Mouse (Mus musculus): Measurements from ENCODE around the gene Xxylt1. TPM values are rescaled to one million over a fixed set of nuclear protein-coding genes. Genes with fewer than 3 reads are reported as not detected.
A peak's percentile ranks its signal among the peaks of the same experiment; 100 is the strongest.

Gene Xxylt1
- polyA plus RNA-seq, 1 experiment from 2014 or later, result 8.4 TPM

DNA sequence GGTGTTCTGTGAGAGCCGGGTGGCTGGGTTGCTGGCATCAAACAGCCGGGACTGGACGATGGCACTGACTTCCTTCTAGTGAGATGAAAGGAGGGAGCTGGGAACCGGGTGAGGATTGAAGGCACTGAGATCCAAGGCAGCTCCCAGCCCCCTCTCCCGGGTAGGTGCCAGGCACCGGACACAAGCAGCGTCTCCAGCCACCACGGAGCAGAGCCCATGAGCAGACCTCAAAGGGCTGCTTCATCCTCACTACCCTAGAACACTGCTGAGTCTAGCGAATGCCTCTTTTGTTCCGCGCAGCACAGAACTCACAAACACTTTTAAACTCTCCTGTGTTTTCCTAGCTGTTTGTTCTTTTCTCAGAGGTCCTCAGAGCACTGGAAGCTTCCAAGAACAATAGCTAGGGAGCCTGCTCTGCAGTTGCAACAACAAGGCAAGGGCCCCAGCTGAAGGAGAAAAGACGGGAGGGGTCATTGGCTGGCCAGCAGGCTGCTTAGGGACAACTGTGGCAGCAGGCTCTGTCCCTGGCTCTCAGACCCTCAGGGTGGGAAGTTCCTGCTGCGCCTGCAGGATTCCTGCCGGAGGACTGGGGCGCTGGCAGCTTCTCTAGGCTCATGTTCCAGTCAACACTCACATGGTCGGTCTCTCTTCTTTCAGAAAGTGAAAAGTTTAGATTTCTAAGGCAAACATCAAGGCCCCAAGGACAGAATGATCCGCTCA lies 96.2 kb downstream of the Xxylt1 start:
- no peak for ATAC-seq (ENCODE audit: extremely low read depth, insufficient number of reproducible peaks, low FRiP score, low TSS enrichment)
- H3K9me3 ChIP-seq, result no peaks in the 10 kb centered on the region
- H3K36me3 ChIP-seq, result no peaks in the 10 kb centered on the region
- peaks cover 14% of the 10 kb centered on the region for H3K4me1 ChIP-seq
- no peak overlapping the region for H3K9ac ChIP-seq
- 58% methylated on average over 17 of the region's 17 CpGs for WGBS
- H3K4me2 ChIP-seq, result no peak overlapping the region
- no peak overlapping the region for H3K4me3 ChIP-seq
- H3K27ac ChIP-seq (replicated peaks), result 0 out of 2 replicates have a peak overlapping the region, but pooled peaks have one; percentile 28
- no peaks in the 10 kb centered on the region for H3K27me3 ChIP-seq (replicated peaks)

DNA sequence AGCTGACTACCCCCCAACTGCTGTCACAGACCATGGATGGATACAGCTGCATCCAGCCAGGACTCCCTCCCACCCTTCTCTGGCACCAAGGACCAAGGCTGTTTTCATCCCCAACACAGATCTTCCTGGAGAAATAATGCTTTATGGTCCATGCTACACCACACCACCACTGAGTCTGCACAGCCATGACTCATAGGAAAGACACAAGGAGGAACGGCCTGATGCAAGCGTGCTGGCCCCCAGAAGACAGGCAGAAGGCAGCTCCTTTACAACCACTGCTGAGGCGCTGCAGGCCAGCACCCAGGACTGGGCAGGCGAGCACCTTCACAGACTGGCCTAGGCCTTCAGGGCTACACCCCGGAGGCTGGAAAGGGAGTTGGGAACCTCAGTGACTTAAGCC lies 97.1 kb downstream of the Xxylt1 start:
- H3K9ac ChIP-seq, result no peak overlapping the region
- no peak overlapping the region for H3K4me3 ChIP-seq
- WGBS, result 84% methylated on average over 5 of the region's 5 CpGs
- ATAC-seq (ENCODE audit: extremely low read depth, insufficient number of reproducible peaks, low FRiP score, low TSS enrichment), result no peak; the same call in 1 of the 2 replicates
- no peaks in the 10 kb centered on the region for H3K36me3 ChIP-seq
- no peaks in the 10 kb centered on the region for H3K9me3 ChIP-seq
- H3K4me2 ChIP-seq, result no peak overlapping the region
- H3K27ac ChIP-seq (replicated peaks), result no peak overlapping the region
- H3K4me1 ChIP-seq, result peaks cover 14% of the 10 kb centered on the region
- no peaks in the 10 kb centered on the region for H3K27me3 ChIP-seq (replicated peaks)

DNA sequence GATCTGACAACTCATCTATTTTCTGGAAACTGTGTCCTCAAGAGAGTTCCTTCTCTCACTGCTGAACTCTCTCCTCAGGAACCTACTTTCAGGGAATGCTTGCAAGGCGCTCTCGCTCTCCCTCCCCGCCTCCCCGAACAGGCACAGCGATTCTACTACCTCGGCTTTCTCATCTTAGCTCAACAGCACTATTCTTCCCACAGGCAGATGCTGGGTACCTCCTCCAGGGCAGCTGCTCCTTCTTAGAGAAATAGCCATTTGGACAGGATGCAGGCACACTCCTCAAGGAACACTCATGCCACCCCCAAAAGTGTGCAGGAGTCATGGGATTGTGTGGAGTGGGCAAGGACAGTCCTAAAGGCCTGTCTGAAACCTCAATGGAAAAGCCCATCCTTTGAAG lies 97.5 kb downstream of the Xxylt1 start:
- no peak overlapping the region for H3K27ac ChIP-seq (replicated peaks)
- H3K9me3 ChIP-seq, result no peaks in the 10 kb centered on the region
- H3K36me3 ChIP-seq, result no peaks in the 10 kb centered on the region
- H3K4me3 ChIP-seq, result no peak overlapping the region
- no peaks in the 10 kb centered on the region for H3K27me3 ChIP-seq (replicated peaks)
- no peak; the same call in 1 of the 2 replicates for ATAC-seq (ENCODE audit: extremely low read depth, insufficient number of reproducible peaks, low FRiP score, low TSS enrichment)
- H3K4me1 ChIP-seq, result peaks cover 14% of the 10 kb centered on the region
- H3K4me2 ChIP-seq, result no peak overlapping the region
- 81% methylated on average over 6 of the region's 6 CpGs for WGBS
- peak overlapping the region; percentile 44; the same call in 1 of the 2 replicates for H3K9ac ChIP-seq

DNA sequence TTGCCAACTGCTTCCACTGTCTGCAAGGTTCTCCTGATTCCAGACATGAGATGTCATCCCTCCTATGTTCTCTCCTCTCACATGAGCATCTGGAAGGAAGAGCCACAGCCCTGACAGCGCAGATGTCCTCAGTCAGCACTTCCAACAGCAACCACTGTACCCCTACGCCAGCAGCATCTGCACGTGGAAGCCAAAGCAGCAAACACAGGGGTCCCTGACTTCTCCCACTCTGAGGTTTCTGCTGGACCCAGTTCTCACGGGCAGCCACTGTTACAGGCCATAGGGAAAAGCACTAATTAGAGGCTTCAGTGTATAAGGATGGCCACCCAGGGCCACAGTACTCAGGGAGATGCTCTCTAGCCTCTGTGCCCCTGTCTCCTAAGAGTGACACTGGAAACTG lies 98.0 kb downstream of the Xxylt1 start:
- H3K36me3 ChIP-seq, result no peaks in the 10 kb centered on the region
- no peak overlapping the region for H3K9ac ChIP-seq
- 71% methylated on average over 4 of the region's 4 CpGs for WGBS
- H3K27me3 ChIP-seq (replicated peaks), result no peaks in the 10 kb centered on the region
- no peak for ATAC-seq (ENCODE audit: extremely low read depth, insufficient number of reproducible peaks, low FRiP score, low TSS enrichment)
- peaks cover 14% of the 10 kb centered on the region for H3K4me1 ChIP-seq
- H3K9me3 ChIP-seq, result no peaks in the 10 kb centered on the region
- no peak overlapping the region for H3K27ac ChIP-seq (replicated peaks)
- no peak overlapping the region for H3K4me2 ChIP-seq
- no peak overlapping the region for H3K4me3 ChIP-seq

DNA sequence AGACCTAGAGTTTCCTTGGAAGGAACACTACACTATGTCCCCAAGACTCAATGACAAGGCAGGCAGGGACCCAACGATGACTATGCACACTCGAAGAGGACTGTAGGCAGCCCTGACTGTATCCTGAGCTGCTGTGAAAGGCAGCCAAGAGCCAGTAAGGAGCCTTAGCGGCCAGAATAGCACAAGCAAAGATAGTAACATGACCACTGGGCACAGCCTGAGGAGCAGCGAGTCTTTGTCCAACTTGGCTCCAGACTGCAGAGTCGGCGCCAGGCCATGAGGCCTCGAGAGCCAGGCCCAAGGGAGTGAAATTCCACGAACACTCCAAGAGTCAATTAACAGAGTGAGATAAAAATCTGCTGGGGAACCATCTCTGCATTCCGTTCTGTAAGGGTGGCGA lies 99.9 kb downstream of the Xxylt1 start:
- no peaks in the 10 kb centered on the region for H3K27me3 ChIP-seq (replicated peaks)
- no peak overlapping the region for H3K4me3 ChIP-seq
- H3K27ac ChIP-seq (replicated peaks), result no peak overlapping the region
- H3K9ac ChIP-seq, result no peak overlapping the region
- no peaks in the 10 kb centered on the region for H3K9me3 ChIP-seq
- H3K4me2 ChIP-seq, result no peak overlapping the region
- no peak for ATAC-seq (ENCODE audit: extremely low read depth, insufficient number of reproducible peaks, low FRiP score, low TSS enrichment)
- H3K36me3 ChIP-seq, result no peaks in the 10 kb centered on the region
- 67% methylated on average over 10 of the region's 10 CpGs for WGBS
- peaks cover 25% of the 10 kb centered on the region for H3K4me1 ChIP-seq

DNA sequence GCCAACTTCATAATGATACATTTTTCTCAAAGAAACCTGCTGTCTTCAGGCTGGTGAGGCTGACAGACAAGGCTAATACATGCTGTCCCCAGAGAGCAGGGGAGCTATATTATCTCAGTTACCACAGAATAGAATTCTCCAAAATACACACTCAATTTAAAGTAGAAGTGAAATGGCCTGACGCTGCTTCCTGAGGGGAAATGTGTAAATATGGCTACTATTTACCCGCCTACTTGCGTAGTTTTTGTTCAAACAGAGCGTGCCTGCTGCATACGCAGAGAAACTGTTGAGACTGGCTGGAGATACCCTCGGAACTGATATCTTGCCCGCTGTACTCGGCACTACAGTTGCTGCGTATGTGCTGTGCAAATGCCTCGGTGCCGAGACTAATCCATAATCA lies 101.3 kb downstream of the Xxylt1 start:
- no peaks in the 10 kb centered on the region for H3K36me3 ChIP-seq
- H3K4me1 ChIP-seq, result peaks cover 15% of the 10 kb centered on the region
- WGBS, result 81% methylated on average over 11 of the region's 11 CpGs
- H3K27ac ChIP-seq (replicated peaks), result no peak overlapping the region
- H3K27me3 ChIP-seq (replicated peaks), result no peaks in the 10 kb centered on the region
- no peak for ATAC-seq (ENCODE audit: extremely low read depth, insufficient number of reproducible peaks, low FRiP score, low TSS enrichment)
- H3K4me2 ChIP-seq, result no peak overlapping the region
- no peaks in the 10 kb centered on the region for H3K9me3 ChIP-seq
- no peak overlapping the region for H3K9ac ChIP-seq
- H3K4me3 ChIP-seq, result no peak overlapping the region

DNA sequence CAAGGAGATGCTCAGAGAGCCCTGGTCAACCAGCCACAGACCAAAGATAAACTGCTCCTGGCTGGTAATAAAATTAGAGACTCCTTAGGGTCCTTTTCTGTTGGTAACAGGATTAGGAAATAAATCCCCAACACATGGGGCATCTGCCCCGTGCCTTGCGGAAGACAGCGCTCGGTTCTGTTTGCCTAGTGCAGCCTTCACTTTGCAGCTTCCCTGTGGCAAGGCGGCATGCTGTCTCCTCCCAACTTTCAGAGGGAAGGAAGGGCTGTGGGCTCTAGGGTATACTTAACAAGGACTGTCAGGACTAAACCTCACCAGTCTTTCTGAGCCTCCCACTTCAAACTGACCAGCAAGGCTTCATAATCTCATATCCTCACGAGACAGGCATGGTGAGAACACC lies 103.5 kb downstream of the Xxylt1 start:
- Histone ChIP-seq H3K9me3 (no peaks in the 10 kb centered on the region), H3K4me2 (no peak overlapping the region), H3K36me3 (no peaks in the 10 kb centered on the region), H3K9ac (0 out of 2 replicates have a peak overlapping the region, but pooled peaks have one; percentile 3), H3K4me1 (peaks cover 31% of the 10 kb centered on the region), H3K27me3 (replicated peaks) (no peaks in the 10 kb centered on the region), H3K4me3 (no peak overlapping the region), H3K27ac (replicated peaks) (no peak overlapping the region)
- no peak for ATAC-seq (ENCODE audit: extremely low read depth, insufficient number of reproducible peaks, low FRiP score, low TSS enrichment)
- 53% methylated on average over 6 of the region's 6 CpGs for WGBS

DNA sequence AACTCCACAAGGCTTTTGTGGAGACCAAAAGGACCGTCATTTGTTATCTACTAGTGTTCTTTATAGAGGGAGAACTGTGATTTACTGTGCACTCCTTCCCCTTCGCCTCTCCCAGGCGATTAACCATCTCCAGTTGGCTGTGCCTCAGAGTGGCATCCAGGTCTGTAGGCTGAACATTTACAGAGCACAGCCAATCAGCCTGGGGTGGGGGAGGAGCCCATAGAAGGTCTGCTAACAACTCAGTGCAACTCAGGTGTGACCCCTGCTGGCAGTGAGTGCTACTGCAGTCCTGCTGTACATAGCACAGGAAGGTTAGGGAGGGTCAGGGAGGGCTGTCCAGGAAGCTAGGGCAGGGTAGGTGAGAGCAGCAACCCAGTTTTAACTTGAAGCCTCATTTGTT lies 104.0 kb downstream of the Xxylt1 start:
- Histone ChIP-seq H3K4me2 (peak overlapping the region; percentile 38), H3K9me3 (no peaks in the 10 kb centered on the region), H3K27ac (replicated peaks) (peak overlapping the region; percentile 67), H3K4me3 (no peak overlapping the region), H3K9ac (no peak overlapping the region; the same call in 1 of the 2 replicates), H3K27me3 (replicated peaks) (no peaks in the 10 kb centered on the region), H3K36me3 (no peaks in the 10 kb centered on the region), H3K4me1 (peaks cover 37% of the 10 kb centered on the region)
- ATAC-seq (ENCODE audit: extremely low read depth, insufficient number of reproducible peaks, low FRiP score, low TSS enrichment), result peak; percentile 63
- 0% methylated on average over 3 of the region's 3 CpGs for WGBS

DNA sequence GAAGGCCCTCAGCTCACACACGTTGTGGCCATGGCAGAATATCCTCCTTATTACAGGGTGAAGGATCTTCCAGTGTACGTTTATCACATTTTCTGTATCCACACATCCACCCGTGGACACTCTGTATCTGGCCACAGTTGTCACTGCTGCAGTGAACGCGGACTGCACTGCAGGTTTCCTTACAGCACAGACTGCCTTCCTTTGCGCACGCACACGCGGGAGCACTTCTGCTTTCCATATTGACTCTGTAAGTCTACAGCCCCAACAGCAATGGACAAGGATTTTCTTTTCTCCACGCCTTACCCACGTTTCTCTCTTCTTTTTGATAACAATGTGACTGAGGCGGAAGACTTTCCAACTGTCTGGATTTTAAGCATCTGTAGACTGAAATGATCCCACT lies 106.7 kb downstream of the Xxylt1 start:
- Histone ChIP-seq H3K4me3 (no peak overlapping the region), H3K4me2 (no peak overlapping the region), H3K4me1 (peaks cover 51% of the 10 kb centered on the region), H3K9ac (no peak overlapping the region), H3K27me3 (replicated peaks) (no peaks in the 10 kb centered on the region), H3K9me3 (no peaks in the 10 kb centered on the region), H3K36me3 (no peaks in the 10 kb centered on the region), H3K27ac (replicated peaks) (no peak overlapping the region)
- 82% methylated on average over 12 of the region's 12 CpGs for WGBS
- ATAC-seq (ENCODE audit: extremely low read depth, insufficient number of reproducible peaks, low FRiP score, low TSS enrichment), result no peak

DNA sequence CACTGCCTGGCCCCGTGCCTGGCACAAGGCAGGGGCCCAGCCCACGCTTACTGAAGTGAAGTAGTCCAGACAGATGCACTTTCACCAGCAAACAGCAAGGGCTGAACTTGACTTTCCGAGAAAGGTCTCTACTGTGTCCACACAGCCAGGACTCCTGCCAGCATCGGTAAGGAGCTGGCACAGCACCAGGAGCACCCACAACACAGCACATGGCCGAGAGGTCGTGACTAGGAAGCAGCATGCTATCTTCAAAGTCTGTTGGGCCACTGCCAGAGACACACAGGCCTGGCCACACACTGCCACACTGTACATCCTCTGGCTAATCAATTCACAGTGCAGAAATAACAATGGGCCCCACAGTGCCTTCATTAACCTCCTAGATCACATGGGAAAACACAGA lies 107.8 kb downstream of the Xxylt1 start:
- Histone ChIP-seq H3K9ac (peak overlapping the region; percentile 62), H3K4me1 (peaks cover 62% of the 10 kb centered on the region), H3K4me3 (no peak overlapping the region), H3K9me3 (no peaks in the 10 kb centered on the region), H3K27me3 (replicated peaks) (no peaks in the 10 kb centered on the region), H3K27ac (replicated peaks) (peak overlapping the region; percentile 80), H3K4me2 (peak overlapping the region; percentile 5), H3K36me3 (no peaks in the 10 kb centered on the region)
- WGBS, result 14% methylated on average over 6 of the region's 6 CpGs
- peak; percentile 22; the same call in 1 of the 2 replicates for ATAC-seq (ENCODE audit: extremely low read depth, insufficient number of reproducible peaks, low FRiP score, low TSS enrichment)

DNA sequence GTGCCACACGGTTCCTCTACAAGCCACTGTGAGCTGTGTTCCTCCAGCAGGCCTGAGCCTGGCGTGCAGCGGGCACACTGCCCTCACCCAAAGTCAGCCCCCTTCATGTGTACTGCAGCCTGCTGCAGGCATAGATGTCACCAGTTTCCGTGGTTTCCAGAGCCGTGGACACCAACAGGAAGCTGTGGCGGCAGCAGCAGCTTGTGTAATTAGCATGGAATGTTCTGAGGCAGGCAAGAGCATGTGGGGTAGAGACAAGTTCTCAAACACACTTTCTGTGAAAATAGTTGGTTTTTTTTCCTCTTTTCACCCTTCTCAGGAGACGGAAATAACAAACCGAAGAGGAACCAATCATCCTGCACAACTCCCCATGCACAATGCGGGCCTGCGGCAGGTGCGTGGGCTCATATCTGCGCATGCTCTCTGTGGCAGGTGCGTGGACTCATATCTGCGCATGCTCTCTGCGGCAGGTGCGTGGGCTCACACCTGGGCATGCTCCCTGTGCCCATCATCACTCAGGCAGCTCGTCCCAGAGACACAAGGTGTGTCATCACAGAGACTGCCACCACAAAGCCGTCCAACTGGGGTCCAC lies 109.2 kb downstream of the Xxylt1 start:
- Histone ChIP-seq H3K36me3 (no peaks in the 10 kb centered on the region), H3K4me1 (peaks cover 60% of the 10 kb centered on the region), H3K9me3 (no peaks in the 10 kb centered on the region), H3K27me3 (replicated peaks) (no peaks in the 10 kb centered on the region), H3K27ac (replicated peaks) (peak overlapping the region; percentile 31; the same call in 1 of the 2 replicates), H3K4me2 (no peak overlapping the region), H3K9ac (no peak overlapping the region), H3K4me3 (no peak overlapping the region)
- ATAC-seq (ENCODE audit: extremely low read depth, insufficient number of reproducible peaks, low FRiP score, low TSS enrichment), result no peak
- 79% methylated on average over 18 of the region's 18 CpGs for WGBS
